Mouse (Mus musculus) limb, embryonic 14.5 days (tissue): Measurements from ENCODE around the gene Lpar3. TPM values are rescaled to one million over a fixed set of nuclear protein-coding genes. Genes with fewer than 3 reads are reported as not detected.

ENCODE experiments used
- ATAC-seq: fragments of 200-750 bp; cut with Nextera tagmentation; 2 replicates; pipeline ENCODE4 v1.8.0; 2017; ENCODE audit warnings: low read depth, moderate number of reproducible peaks, moderate TSS enrichment; ENCODE audit not compliant: low FRiP score
- DNase-seq: peaks from one replicate; pipeline ENCODE4 v3.0.0-alpha.2; 2015; ENCODE audit warnings: low spot score
- H3K27ac ChIP-seq: fragments of 300-500 bp; sonication (generic); replicated peaks from 2 replicates; pipeline ENCODE4 v1.5.1; 2014; ENCODE audit warnings: low read depth, mild to moderate bottlenecking, low read length, moderate library complexity, mixed read lengths
- H3K27me3 ChIP-seq: fragments of 300-500 bp; sonication (generic); 2 replicates; pipeline ENCODE4 v1.6.1; 2014; ENCODE audit warnings: low read length, mixed read lengths; ENCODE audit not compliant: control insufficient read depth, insufficient read depth
- H3K36me3 ChIP-seq: fragments of 300-500 bp; sonication (generic); 2 replicates; pipeline ENCODE4 v1.6.1; 2014; ENCODE audit warnings: mild to moderate bottlenecking, low read length, moderate library complexity, mixed read lengths; ENCODE audit not compliant: control insufficient read depth, insufficient read depth
- H3K4me1 ChIP-seq: fragments of 300-500 bp; sonication (generic); 2 replicates; pipeline ENCODE4 v1.6.1; 2014; ENCODE audit warnings: antibody characterized with exemption, low read length, mixed read lengths; ENCODE audit not compliant: control insufficient read depth, insufficient read depth
- H3K4me2 ChIP-seq: fragments of 300-500 bp; sonication (generic); replicated peaks from 2 replicates; pipeline ENCODE4 v1.6.1; 2014; ENCODE audit warnings: low read depth, mild to moderate bottlenecking, low read length, moderate library complexity; ENCODE audit not compliant: severe bottlenecking
- H3K4me3 ChIP-seq: fragments of 300-500 bp; sonication (generic); replicated peaks from 2 replicates; pipeline ENCODE4 v1.5.1; 2014; ENCODE audit warnings: low read length
- H3K9ac ChIP-seq: fragments of 300-500 bp; sonication (generic); 2 replicates; pipeline ENCODE4 v1.6.1; 2014; ENCODE audit warnings: mild to moderate bottlenecking, low read depth, low read length, moderate library complexity; ENCODE audit not compliant: severe bottlenecking
- H3K9me3 ChIP-seq: fragments of 300-500 bp; sonication (generic); 2 replicates; pipeline ENCODE4 v1.6.1; 2016; ENCODE audit warnings: low read length; ENCODE audit not compliant: control insufficient read depth
- POLR2A ChIP-seq: fragments of 200-500 bp; IDR thresholded peaks from 2 replicates; pipeline ENCODE4 v1.8.0; 2012; ENCODE audit warnings: inconsistent platforms, mild to moderate bottlenecking, moderate library complexity, borderline replicate concordance; ENCODE audit not compliant: insufficient read depth, insufficient read length; ENCODE audit errors: extremely low read depth
- WGBS: fragments of 180-500 bp; shearing (Covaris S2); extraction: QIAGEN DNeasy Blood & Tissue Kit; methylation state at CpG from one replicate; pipeline ENCODE4 v1.1.7; 2014; 5-methylcytosine and 5-hydroxymethylcytosine counted together
- polyA plus RNA-seq, 2 experiments: library from polyadenylated mRNA; depleted of rRNA in 1 of 2; stranded (reverse) in 1 of 2; unstranded in 1 of 2; fragments of >200 nt; fragmentation: Nextera tagmentation in 1 of 2; extraction: Ambion mirVana in 1 of 2; gene quantifications; 2 replicates each; pipeline versions ENCODE4 v1.2.1 to v1.2.3; 2012 to 2014

Gene Lpar3
- polyA plus RNA-seq (2012; rRNA removed) (1.8 and 2.6 TPM in 2 replicates), polyA plus RNA-seq (2014; fragmentation: Nextera tagmentation; extraction: Ambion mirVana) (2.2 TPM in 2 replicates)

DNA sequence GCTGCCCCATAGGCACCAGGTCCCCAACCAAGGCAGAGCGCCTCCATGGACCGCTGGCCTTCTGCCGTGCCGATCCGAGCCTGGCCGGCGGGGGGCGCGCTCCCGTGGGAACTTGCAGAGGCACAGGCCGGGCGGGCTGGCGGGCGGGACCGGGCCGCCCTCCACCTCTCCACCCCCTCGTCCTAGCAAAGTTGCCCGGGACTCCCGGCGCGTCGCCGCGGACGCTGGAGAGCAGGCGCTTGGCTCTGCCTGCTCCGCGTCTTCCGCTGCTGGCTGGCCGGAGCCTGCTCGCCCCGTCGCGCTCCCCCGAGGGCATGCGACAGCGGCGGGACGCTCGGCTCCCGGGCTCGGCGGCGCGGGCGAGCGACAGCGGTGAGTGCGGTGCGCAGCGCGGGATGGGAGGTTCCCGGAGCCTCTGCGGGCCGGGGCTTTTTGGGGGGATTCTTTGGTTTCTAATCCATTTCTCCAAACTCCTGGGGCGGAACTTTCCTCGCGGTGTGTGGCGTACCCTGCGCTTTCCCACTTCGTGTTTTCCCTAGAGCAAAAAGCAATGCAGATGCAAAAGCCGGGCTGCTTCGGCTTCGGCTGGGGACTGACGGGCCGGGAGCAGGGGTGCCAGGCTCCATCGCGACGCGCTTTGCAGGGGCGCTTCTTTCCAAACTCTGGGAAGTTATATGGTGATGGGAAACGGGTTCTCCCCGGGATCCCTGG, at the start of gene Lpar3:
TSS of gene Lpar3 (plus strand) at position 188 of the 711 bp plus-strand sequence.
- no peak for TF ChIP-seq POLR2A
- Histone ChIP-seq H3K36me3 (no peaks in the 10 kb centered on the region), H3K4me3 (peak within 1 kb of the TSS; percentile 62), H3K27me3 (peaks cover 23% of the 10 kb centered on the region), H3K4me2 (peak within 1 kb of the TSS; percentile 98), H3K4me1 (no peaks in the 10 kb centered on the region), H3K27ac (no peak within 1 kb of the TSS), H3K9ac (peak within 1 kb of the TSS; percentile 58), H3K9me3 (no peaks in the 10 kb centered on the region)
- peak; percentile 61 for DNase-seq
- under 1% methylated on average over 59 of the region's 73 CpGs for WGBS
- peak; percentile 82 for ATAC-seq

DNA sequence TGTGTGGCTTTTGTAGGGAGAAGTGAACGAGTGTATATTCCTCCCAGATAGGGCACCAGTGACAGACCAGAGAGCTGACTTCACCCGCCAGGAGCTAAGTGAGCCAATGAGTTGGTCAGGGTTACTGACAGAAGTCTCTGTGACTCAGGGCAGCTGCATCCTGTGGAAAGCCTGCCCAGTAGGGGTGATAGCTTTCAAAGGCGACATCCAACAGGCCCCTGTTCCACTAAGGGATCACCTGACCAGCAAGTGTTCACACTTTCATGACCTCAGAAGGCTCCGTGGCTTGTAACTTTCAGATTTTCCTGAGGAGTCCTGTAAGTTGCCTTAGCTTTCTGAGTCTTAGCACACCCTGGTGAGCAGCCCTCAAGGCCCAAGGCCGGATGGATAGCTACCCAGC, 47.7 kb upstream of the Lpar3 start:
- H3K4me3 ChIP-seq, result no peak overlapping the region
- H3K27me3 ChIP-seq, result no peaks in the 10 kb centered on the region
- no peak overlapping the region for H3K9ac ChIP-seq
- no peak overlapping the region for H3K27ac ChIP-seq
- DNase-seq (no peak), ATAC-seq (no peak)
- H3K36me3 ChIP-seq, result no peaks in the 10 kb centered on the region
- H3K9me3 ChIP-seq, result no peaks in the 10 kb centered on the region; the same call in 1 of the 2 replicates
- H3K4me2 ChIP-seq, result no peak overlapping the region
- H3K4me1 ChIP-seq, result no peaks in the 10 kb centered on the region
- TF ChIP-seq POLR2A, result no peak
- WGBS, result 62% methylated on average over 5 of the region's 5 CpGs

DNA sequence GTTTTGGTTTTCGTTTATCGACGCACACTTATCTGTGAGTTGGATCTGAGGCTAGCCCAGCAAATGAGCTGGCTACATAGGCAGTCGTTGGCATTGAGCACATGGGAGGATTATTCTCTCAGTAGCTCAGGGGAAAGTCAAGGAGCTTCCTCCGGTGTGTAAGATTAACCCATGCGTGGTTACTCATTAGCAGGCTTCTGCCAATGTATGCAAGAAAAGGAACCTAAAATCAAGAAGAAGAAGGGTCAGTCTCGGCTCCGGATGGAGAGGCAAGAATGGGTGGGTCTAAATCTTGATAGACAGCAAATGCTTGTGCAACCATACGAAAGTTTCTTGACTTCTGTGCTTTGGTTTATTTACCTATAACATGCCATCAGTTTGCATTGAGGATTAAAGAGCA, 46.5 kb upstream of the Lpar3 start:
- Histone ChIP-seq H3K36me3 (no peaks in the 10 kb centered on the region), H3K4me2 (no peak overlapping the region), H3K4me3 (no peak overlapping the region), H3K4me1 (no peaks in the 10 kb centered on the region), H3K9me3 (no peaks in the 10 kb centered on the region; the same call in 1 of the 2 replicates), H3K27me3 (no peaks in the 10 kb centered on the region), H3K9ac (no peak overlapping the region), H3K27ac (no peak overlapping the region)
- DNase-seq (no peak), ATAC-seq (no peak)
- 91% methylated on average over 9 of the region's 9 CpGs for WGBS
- TF ChIP-seq POLR2A, result no peak

DNA sequence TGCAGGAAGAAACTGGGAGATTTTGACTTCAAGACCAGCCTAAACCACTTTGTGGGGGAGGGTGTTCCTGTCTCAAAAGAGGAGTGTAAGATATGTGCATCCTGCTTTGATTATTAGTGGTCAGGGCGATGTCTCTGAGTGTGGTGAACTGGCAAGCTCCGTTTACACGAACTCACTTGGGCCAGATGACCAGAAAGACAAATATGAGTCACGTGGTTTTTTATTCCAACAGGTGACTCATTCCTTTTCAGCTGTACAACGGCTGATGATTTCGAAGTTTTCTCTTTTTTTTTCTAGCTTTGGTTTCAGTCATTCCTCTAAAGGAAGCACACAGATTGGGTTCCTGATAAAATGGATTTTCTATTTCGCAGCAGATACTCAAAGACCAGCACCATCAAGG, 43.5 kb upstream of the Lpar3 start:
- no peak for ATAC-seq
- no peak overlapping the region for H3K4me3 ChIP-seq
- no peaks in the 10 kb centered on the region for H3K36me3 ChIP-seq
- no peak for TF ChIP-seq POLR2A
- H3K9me3 ChIP-seq, result no peaks in the 10 kb centered on the region
- WGBS, result 82% methylated on average over 7 of the region's 7 CpGs
- no peak overlapping the region for H3K4me2 ChIP-seq
- no peak for DNase-seq
- H3K27me3 ChIP-seq, result no peaks in the 10 kb centered on the region
- H3K4me1 ChIP-seq, result no peaks in the 10 kb centered on the region
- no peak overlapping the region for H3K27ac ChIP-seq
- no peak overlapping the region for H3K9ac ChIP-seq

DNA sequence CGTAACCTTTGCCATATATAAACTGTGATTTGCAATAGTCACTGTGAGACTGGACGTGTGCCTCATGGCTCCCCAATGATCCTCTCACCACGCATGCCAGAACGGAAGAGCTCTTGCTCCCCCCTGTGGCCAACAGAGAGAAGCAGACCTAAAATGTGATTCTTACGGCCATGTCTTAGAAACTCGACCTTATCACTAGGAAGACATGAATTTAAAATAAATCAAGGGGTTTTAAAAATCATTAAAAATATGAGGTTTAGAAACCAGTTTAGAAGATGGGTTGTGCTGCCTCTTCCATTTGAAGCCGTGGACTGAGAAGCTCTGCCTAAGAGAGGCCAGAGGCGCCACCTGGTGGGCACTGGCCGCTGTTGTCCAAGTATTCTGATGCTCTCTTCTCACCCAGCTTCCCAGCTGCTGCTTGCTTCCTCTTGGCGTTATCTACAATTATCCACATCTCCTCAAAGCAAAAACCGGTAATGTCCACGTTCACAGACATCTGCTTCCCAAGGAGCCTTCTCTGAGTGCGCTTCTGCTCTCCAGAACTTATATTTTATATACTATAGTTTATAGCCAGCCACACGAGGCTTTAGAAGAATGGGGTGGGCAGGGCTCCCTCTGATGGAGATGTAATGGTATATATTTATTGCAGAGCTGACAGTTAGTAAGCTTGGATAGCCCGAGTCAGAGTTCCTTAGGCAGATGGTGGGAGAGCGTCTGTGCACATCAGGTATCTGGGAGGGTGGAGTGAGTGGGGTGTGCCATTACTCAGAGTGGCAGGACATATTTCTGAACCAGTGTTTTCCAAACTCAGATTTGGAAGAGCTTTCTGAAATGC, 42.8 kb upstream of the Lpar3 start:
- Histone ChIP-seq H3K4me1 (no peaks in the 10 kb centered on the region), H3K9me3 (no peaks in the 10 kb centered on the region), H3K4me2 (peak overlapping the region; percentile 46), H3K9ac (no peak overlapping the region), H3K27ac (no peak overlapping the region), H3K4me3 (peak overlapping the region; percentile 18), H3K27me3 (no peaks in the 10 kb centered on the region), H3K36me3 (no peaks in the 10 kb centered on the region)
- WGBS, result 5% methylated on average over 16 of the region's 16 CpGs
- ATAC-seq, result peak; percentile 88
- peak; percentile 95 for DNase-seq
- TF ChIP-seq POLR2A, result 0 out of 2 replicates have a peak, but pooled peaks have one; percentile 5
